Mouse (Mus musculus): ENCODE data around the gene 4930402H24Rik.

DNA sequence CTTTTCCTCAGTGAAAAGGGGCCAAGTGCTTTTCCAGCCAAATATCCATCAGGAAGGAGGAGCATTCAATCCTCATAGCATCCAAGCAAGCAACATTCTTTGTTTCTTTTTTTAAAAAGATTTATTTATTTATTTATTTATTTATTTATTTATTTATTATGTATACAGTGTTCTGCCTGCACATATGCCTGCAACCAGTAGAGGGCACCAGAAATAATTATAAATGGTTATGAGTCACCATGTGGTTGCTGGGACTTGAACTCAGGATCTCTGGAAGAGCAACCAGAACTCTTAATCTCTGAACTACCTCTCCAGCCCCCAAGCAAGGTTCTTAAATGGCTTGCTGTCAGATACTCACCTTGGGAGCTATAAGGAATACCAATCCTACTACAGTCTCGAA is 93.7 kb downstream of the 4930402H24Rik start:
- TF ChIP-seq POLR2A (IDR thresholded peaks at IDR 0.05; ENCODE audit: low read depth, low read length) = no peak
- TF ChIP-seq CTCF (IDR thresholded peaks at IDR 0.05; ENCODE audit: borderline replicate concordance, insufficient read depth, low read length) = no peak
